ENCODE assay signal across 22 mouse cellular contexts in genomic region chr5:141404651-141405050, GRCm38 (mm10).
DNase-seq lines count a peak whose midpoint lies in the region; ATAC-seq and TF ChIP-seq lines count a peak whose summit lies in the region.
"Had no signal": no experiment of that assay in that cellular context is flagged by ENCODE, and none has a peak within 500 bp of the region (broad histone marks: within the 10 kb centered on the region; RNA-seq: fewer than 3 reads in every experiment).

No protein-coding gene starts in this region.

- no peak overlapping the region for H3K4me3 ChIP-seq in forebrain, embryonic 10.5 days
- no peak overlapping the region for H3K4me3 ChIP-seq in forebrain, postnatal 0 days (ENCODE audit: low read depth, low read length)
- H3K4me3 ChIP-seq in kidney, embryonic 14.5 days (ENCODE audit: low read length) = no peak overlapping the region
- no peak overlapping the region for H3K4me3 ChIP-seq in kidney, adult 2 months (ENCODE audit: insufficient read depth, low read depth, low read length)
- H3K4me3 ChIP-seq in embryonic facial prominence, embryonic 11.5 days (ENCODE audit: low read depth, low read length) = no peak overlapping the region
- H3K4me3 ChIP-seq in liver, embryonic 12.5 days = no peak overlapping the region
- H3K4me3 ChIP-seq in forebrain, embryonic 14.5 days (ENCODE audit: low read depth, low read length) = no peak overlapping the region
- H3K4me3 ChIP-seq: embryonic facial prominence, embryonic 12.5 days; forebrain, embryonic 15.5 days; hindbrain, embryonic 15.5 days; kidney, embryonic 15.5 days had no signal

- H3K27me3 ChIP-seq in forebrain, embryonic 10.5 days (ENCODE audit: poor library complexity, severe bottlenecking) = no peaks in the 10 kb centered on the region
- no peaks in the 10 kb centered on the region for H3K27me3 ChIP-seq in forebrain, postnatal 0 days (ENCODE audit: insufficient read depth, low read length)
- H3K27me3 ChIP-seq in kidney, embryonic 14.5 days (ENCODE audit: control insufficient read depth, insufficient read depth, low read length) = no peaks in the 10 kb centered on the region
- no peaks in the 10 kb centered on the region for H3K27me3 ChIP-seq in kidney, adult 2 months (replicated peaks; ENCODE audit: control insufficient read depth, insufficient read depth, low read length)
- H3K27me3 ChIP-seq in embryonic facial prominence, embryonic 11.5 days (ENCODE audit: control insufficient read depth, insufficient read depth, low read length) = no peaks in the 10 kb centered on the region
- no peaks in the 10 kb centered on the region for H3K27me3 ChIP-seq in liver, embryonic 12.5 days (replicated peaks)
- H3K27me3 ChIP-seq in forebrain, embryonic 14.5 days (replicated peaks; ENCODE audit: control insufficient read depth, insufficient read depth, low read length) = no peaks in the 10 kb centered on the region
- H3K27me3 ChIP-seq: CH12.LX; embryonic facial prominence, embryonic 12.5 days; forebrain, embryonic 15.5 days; hindbrain, embryonic 15.5 days; kidney, embryonic 15.5 days; Patski had no signal

- DNase-seq in forebrain, embryonic 10.5 days (ENCODE audit: extremely low spot score, low spot score) = no peak
- DNase-seq in forebrain, postnatal 0 days = no peak
- no peak for DNase-seq in kidney, adult 2 months
- peak; percentile 52 for DNase-seq in embryonic facial prominence, embryonic 11.5 days (ENCODE audit: low spot score)
- DNase-seq in forelimb bud, embryonic 11.5 days (ENCODE audit: low read depth, low spot score) = peak; percentile 47
- DNase-seq in forebrain, embryonic 14.5 days (ENCODE audit: low spot score) = no peak
- DNase-seq: adrenal gland, postnatal 14 days; cerebellum, adult 11-12 months; cerebellum, adult 9-11 months; gastrocnemius, postnatal 14 days; heart, postnatal 10 days had no signal

- no peak overlapping the region for H3K9ac ChIP-seq in forebrain, postnatal 0 days
- H3K9ac ChIP-seq in kidney, embryonic 14.5 days (ENCODE audit: low read depth, low read length) = no peak overlapping the region
- H3K9ac ChIP-seq in embryonic facial prominence, embryonic 11.5 days (replicated peaks; ENCODE audit: low read length) = no peak overlapping the region
- no peak overlapping the region for H3K9ac ChIP-seq in liver, embryonic 12.5 days
- H3K9ac ChIP-seq in forebrain, embryonic 14.5 days (ENCODE audit: low read length) = no peak overlapping the region
- H3K9ac ChIP-seq: embryonic facial prominence, embryonic 12.5 days; forebrain, embryonic 15.5 days; hindbrain, embryonic 15.5 days; kidney, embryonic 15.5 days had no signal

- TF ChIP-seq POLR2A in kidney, adult 2 months (IDR thresholded peaks at IDR 0.05; ENCODE audit: low read depth, low read length) = no peak

- no peaks in the 10 kb centered on the region for H3K9me3 ChIP-seq in forebrain, embryonic 10.5 days
- no peaks in the 10 kb centered on the region for H3K9me3 ChIP-seq in forebrain, postnatal 0 days (ENCODE audit: low read length)
- H3K9me3 ChIP-seq in kidney, embryonic 14.5 days (ENCODE audit: control insufficient read depth, low read length) = no peaks in the 10 kb centered on the region
- no peaks in the 10 kb centered on the region for H3K9me3 ChIP-seq in embryonic facial prominence, embryonic 11.5 days (replicated peaks; ENCODE audit: control insufficient read depth, low read length)
- H3K9me3 ChIP-seq in liver, embryonic 12.5 days (replicated peaks) = no peaks in the 10 kb centered on the region
- no peaks in the 10 kb centered on the region for H3K9me3 ChIP-seq in forebrain, embryonic 14.5 days (replicated peaks; ENCODE audit: control insufficient read depth, low read length)
- H3K9me3 ChIP-seq: embryonic facial prominence, embryonic 12.5 days; forebrain, embryonic 15.5 days; hindbrain, embryonic 15.5 days; kidney, embryonic 15.5 days had no signal

- 20% methylated on average over 2 of the region's 2 CpGs for WGBS in forebrain, embryonic 10.5 days
- 33% methylated on average over 2 of the region's 2 CpGs for WGBS in forebrain, postnatal 0 days
- 21% methylated on average over 2 of the region's 2 CpGs for WGBS in kidney, embryonic 14.5 days
- WGBS in kidney, adult 2 months = 66% methylated on average over 2 of the region's 2 CpGs
- WGBS in embryonic facial prominence, embryonic 11.5 days = 16% methylated on average over 2 of the region's 2 CpGs
- WGBS in liver, embryonic 12.5 days (ENCODE audit: insufficient replicate concordance) = 17% methylated on average over 2 of the region's 2 CpGs
- 39% methylated on average over 2 of the region's 2 CpGs for WGBS in forebrain, embryonic 14.5 days

- peak overlapping the region; percentile 25; the same call in 1 of the 2 replicates for H3K27ac ChIP-seq in forebrain, embryonic 10.5 days
- H3K27ac ChIP-seq in forebrain, postnatal 0 days (ENCODE audit: low read depth, low read length) = no peak overlapping the region
- H3K27ac ChIP-seq in kidney, embryonic 14.5 days (ENCODE audit: low read depth, low read length) = no peak overlapping the region
- H3K27ac ChIP-seq in kidney, adult 2 months (ENCODE audit: insufficient read depth, low read depth, low read length) = no peak overlapping the region
- H3K27ac ChIP-seq in embryonic facial prominence, embryonic 11.5 days (replicated peaks; ENCODE audit: low read depth, low read length) = no peak overlapping the region
- H3K27ac ChIP-seq in liver, embryonic 12.5 days = no peak overlapping the region
- no peak overlapping the region for H3K27ac ChIP-seq in forebrain, embryonic 14.5 days (ENCODE audit: low read depth, low read length)
- H3K27ac ChIP-seq: embryonic facial prominence, embryonic 12.5 days; forebrain, embryonic 15.5 days; hindbrain, embryonic 15.5 days; kidney, embryonic 15.5 days had no signal

- TF ChIP-seq CTCF in forebrain, postnatal 0 days (IDR thresholded peaks at IDR 0.05; ENCODE audit: low read depth) = no peak
- TF ChIP-seq CTCF in kidney, adult 2 months (conservative IDR thresholded peaks at IDR 0.05; ENCODE audit: insufficient read depth, insufficient read length, low read depth, low read length) = no peak

- ATAC-seq in forebrain, postnatal 0 days = no peak
- 0 out of 2 replicates have a peak, but pooled peaks have one; percentile 32 for ATAC-seq in kidney, embryonic 14.5 days (ENCODE audit: low FRiP score, low TSS enrichment)
- ATAC-seq in embryonic facial prominence, embryonic 11.5 days (replicated peaks; ENCODE audit: insufficient number of reproducible peaks, low FRiP score, low TSS enrichment, low read depth) = 0 out of 2 replicates have a peak, but pooled peaks have one; percentile 44
- ATAC-seq in liver, embryonic 12.5 days = no peak
- no peak for ATAC-seq in forebrain, embryonic 14.5 days
- ATAC-seq: activated CD4-positive, CD25-positive, alpha-beta regulatory T cell, adult 4 months; forebrain, embryonic 15.5 days; inflammation-experienced regulatory T-cells, adult 6 months; intestine, postnatal 0 days; Patski had no signal

- H3K4me1 ChIP-seq in forebrain, embryonic 10.5 days = peaks cover 20% of the 10 kb centered on the region
- H3K4me1 ChIP-seq in forebrain, postnatal 0 days (ENCODE audit: insufficient read depth) = peaks cover 8% of the 10 kb centered on the region
- no peaks in the 10 kb centered on the region for H3K4me1 ChIP-seq in kidney, embryonic 14.5 days (ENCODE audit: control insufficient read depth, insufficient read depth, low read length)
- no peaks in the 10 kb centered on the region for H3K4me1 ChIP-seq in kidney, adult 2 months (ENCODE audit: control insufficient read depth, insufficient read depth, low read length)
- peaks cover 3% of the 10 kb centered on the region; the same call in 1 of the 2 replicates for H3K4me1 ChIP-seq in embryonic facial prominence, embryonic 11.5 days (ENCODE audit: control insufficient read depth, insufficient read depth, low read length)
- H3K4me1 ChIP-seq in liver, embryonic 12.5 days = no peaks in the 10 kb centered on the region
- H3K4me1 ChIP-seq in forebrain, embryonic 14.5 days (ENCODE audit: control insufficient read depth, insufficient read depth, low read length) = peaks cover 18% of the 10 kb centered on the region; the same call in 1 of the 2 replicates

- H3K4me2 ChIP-seq in forebrain, postnatal 0 days (ENCODE audit: low read depth) = no peak overlapping the region
- H3K4me2 ChIP-seq in kidney, embryonic 14.5 days (replicated peaks; ENCODE audit: low read depth, low read length) = no peak overlapping the region
- H3K4me2 ChIP-seq in embryonic facial prominence, embryonic 11.5 days (ENCODE audit: low read depth, low read length) = no peak overlapping the region
- no peak overlapping the region for H3K4me2 ChIP-seq in liver, embryonic 12.5 days
- no peak overlapping the region for H3K4me2 ChIP-seq in forebrain, embryonic 14.5 days (ENCODE audit: low read length)
- H3K4me2 ChIP-seq: embryonic facial prominence, embryonic 12.5 days; forebrain, embryonic 15.5 days; hindbrain, embryonic 15.5 days; kidney, embryonic 15.5 days had no signal

- H3K36me3 ChIP-seq in forebrain, embryonic 10.5 days (replicated peaks) = no peaks in the 10 kb centered on the region
- H3K36me3 ChIP-seq in forebrain, postnatal 0 days (ENCODE audit: insufficient read depth) = no peaks in the 10 kb centered on the region
- no peaks in the 10 kb centered on the region for H3K36me3 ChIP-seq in kidney, embryonic 14.5 days (ENCODE audit: control insufficient read depth, insufficient read depth, low read length)
- no peaks in the 10 kb centered on the region for H3K36me3 ChIP-seq in kidney, adult 2 months (ENCODE audit: control insufficient read depth, insufficient read depth, low read length)
- H3K36me3 ChIP-seq in embryonic facial prominence, embryonic 11.5 days (replicated peaks; ENCODE audit: control insufficient read depth, insufficient read depth, low read depth, low read length) = no peaks in the 10 kb centered on the region
- no peaks in the 10 kb centered on the region for H3K36me3 ChIP-seq in liver, embryonic 12.5 days
- no peaks in the 10 kb centered on the region for H3K36me3 ChIP-seq in forebrain, embryonic 14.5 days (ENCODE audit: control insufficient read depth, insufficient read depth, low read length)
- H3K36me3 ChIP-seq: embryonic facial prominence, embryonic 12.5 days; forebrain, embryonic 15.5 days; hindbrain, embryonic 15.5 days; kidney, embryonic 15.5 days had no signal

Comparison
In these comparisons a context has a peak if more than half of its experiments do, and no peak if none do; other contexts are left out.
1. DNase-seq: peak in embryonic facial prominence, embryonic 11.5 days (single experiment) and forelimb bud, embryonic 11.5 days (single experiment); none in forebrain, embryonic 10.5 days (single experiment), forebrain, postnatal 0 days (single experiment), kidney, adult 2 months (single experiment) and forebrain, embryonic 14.5 days (single experiment).
2. ATAC-seq: peak in kidney, embryonic 14.5 days (single experiment) and embryonic facial prominence, embryonic 11.5 days (single experiment); none in forebrain, postnatal 0 days (single experiment), liver, embryonic 12.5 days (single experiment) and forebrain, embryonic 14.5 days (single experiment).